Mouse (Mus musculus) splenic B cell, adult 2 months (primary cell): ENCODE measurements at regions not wholly inside any gene's neighbourhood (a gene's known extent, or its start where the extent isn't known, plus 50 kb on each side); places are given as distances from the start of the nearest gene placed in this dataset.
A peak's percentile ranks its signal among the peaks of the same experiment; 100 is the strongest.

Source experiments
- DNase-seq: peaks from one replicate; pipeline ENCODE4 v3.0.0-alpha.2; 2011; ENCODE audit warnings: low read depth, low spot score
- H3K27me3 ChIP-seq: 2 replicates; pipeline ENCODE4 v1.6.1; 2012; ENCODE audit warnings: mild to moderate bottlenecking, low read length, moderate library complexity, mixed read lengths; ENCODE audit not compliant: control insufficient read depth, poor library complexity, insufficient read depth, severe bottlenecking
- H3K36me3 ChIP-seq: 2 replicates; pipeline ENCODE4 v1.6.1; 2012; ENCODE audit warnings: mild to moderate bottlenecking, low read length, moderate library complexity, mixed read lengths; ENCODE audit not compliant: control insufficient read depth, poor library complexity, insufficient read depth, severe bottlenecking

GRCm38 (mm10) chr14:25306166-25306565 is 152.8 kb upstream of the Zmiz1 start:
- H3K36me3 ChIP-seq, result no peaks in the 10 kb centered on the region
- no peak for DNase-seq
- H3K27me3 ChIP-seq, result no peaks in the 10 kb centered on the region

GRCm38 (mm10) chr14:25306961-25307654 is 151.9 kb upstream of the Zmiz1 start:
- Histone ChIP-seq H3K36me3 (no peaks in the 10 kb centered on the region), H3K27me3 (no peaks in the 10 kb centered on the region)
- no peak for DNase-seq

GRCm38 (mm10) chr14:25308051-25308450 is 150.9 kb upstream of the Zmiz1 start:
- H3K27me3 ChIP-seq, result no peaks in the 10 kb centered on the region

GRCm38 (mm10) chr14:25310671-25311151 is 148.3 kb upstream of the Zmiz1 start:
- no peaks in the 10 kb centered on the region for H3K36me3 ChIP-seq

More at GRCm38 (mm10) chr14:25308051-25308450, 150.9 kb upstream of the Zmiz1 start:
- no peaks in the 10 kb centered on the region for H3K36me3 ChIP-seq
- no peak for DNase-seq

GRCm38 (mm10) chr14:25311475-25311874 is 147.5 kb upstream of the Zmiz1 start:
- no peaks in the 10 kb centered on the region for H3K36me3 ChIP-seq
- DNase-seq, result no peak
- no peaks in the 10 kb centered on the region for H3K27me3 ChIP-seq

More at GRCm38 (mm10) chr14:25310671-25311151, 148.3 kb upstream of the Zmiz1 start:
- H3K27me3 ChIP-seq, result no peaks in the 10 kb centered on the region
- DNase-seq, result no peak

GRCm38 (mm10) chr14:25312135-25312534 is 146.8 kb upstream of the Zmiz1 start:
- DNase-seq, result no peak
- no peaks in the 10 kb centered on the region for H3K27me3 ChIP-seq
- H3K36me3 ChIP-seq, result no peaks in the 10 kb centered on the region

- no peaks in the 10 kb centered on the region for H3K36me3 ChIP-seq
- no peaks in the 10 kb centered on the region for H3K27me3 ChIP-seq
- DNase-seq, result no peak
Observed at GRCm38 (mm10) chr14:25312814-25313426, 146.1 kb upstream of the Zmiz1 start.

- no peak for DNase-seq
- Histone ChIP-seq H3K36me3 (no peaks in the 10 kb centered on the region), H3K27me3 (no peaks in the 10 kb centered on the region)
Observed at GRCm38 (mm10) chr14:25313693-25314240, 145.2 kb upstream of the Zmiz1 start.

- no peak for DNase-seq
- H3K27me3 ChIP-seq, result no peaks in the 10 kb centered on the region
- H3K36me3 ChIP-seq, result no peaks in the 10 kb centered on the region
Observed at GRCm38 (mm10) chr14:25316491-25316890, 142.5 kb upstream of the Zmiz1 start.

- Histone ChIP-seq H3K36me3 (no peaks in the 10 kb centered on the region), H3K27me3 (no peaks in the 10 kb centered on the region)
- peak; percentile 49 for DNase-seq
Observed at GRCm38 (mm10) chr14:25317680-25318471, 141.1 kb upstream of the Zmiz1 start.

- no peak for DNase-seq
- Histone ChIP-seq H3K36me3 (no peaks in the 10 kb centered on the region), H3K27me3 (no peaks in the 10 kb centered on the region)
Observed at GRCm38 (mm10) chr14:25318909-25319308, 140.1 kb upstream of the Zmiz1 start.

- DNase-seq, result no peak
- Histone ChIP-seq H3K36me3 (no peaks in the 10 kb centered on the region), H3K27me3 (no peaks in the 10 kb centered on the region)
Observed at GRCm38 (mm10) chr14:25320141-25320540, 138.8 kb upstream of the Zmiz1 start.

GRCm38 (mm10) chr14:25323542-25324484 is 135.2 kb upstream of the Zmiz1 start:
- Histone ChIP-seq H3K36me3 (no peaks in the 10 kb centered on the region), H3K27me3 (no peaks in the 10 kb centered on the region)
- DNase-seq, result peak; percentile 47

GRCm38 (mm10) chr14:25325887-25326286 is 133.1 kb upstream of the Zmiz1 start:
- DNase-seq, result peak; percentile 62
- no peaks in the 10 kb centered on the region for H3K36me3 ChIP-seq
- H3K27me3 ChIP-seq, result no peaks in the 10 kb centered on the region
